Mouse (Mus musculus): ENCODE data around the gene St6gal1. TPM values are rescaled to one million over a fixed set of nuclear protein-coding genes. Genes with fewer than 3 reads are reported as not detected.

Gene St6gal1
- polyA plus RNA-seq, 1 experiment, result not detected

GRCm38 (mm10) chr16:23227851-23228250 is 3.3 kb downstream of the St6gal1 start:
- Histone ChIP-seq H3K4me3 (replicated peaks) (no peak overlapping the region), H3K4me1 (ENCODE audit: control insufficient read depth) (no peaks in the 10 kb centered on the region), H3K27me3 (ENCODE audit: control insufficient read depth) (peaks cover 49% of the 10 kb centered on the region), H3K36me3 (ENCODE audit: control insufficient read depth) (no peaks in the 10 kb centered on the region), H3K9me3 (ENCODE audit: control insufficient read depth, low read length) (no peaks in the 10 kb centered on the region)
- no peak for TF ChIP-seq GATA1 (IDR thresholded peaks at IDR 0.05; ENCODE audit: low read length)
- no peak for TF ChIP-seq TAL1 (IDR thresholded peaks at IDR 0.05; ENCODE audit: low read length)

GRCm38 (mm10) chr16:23228486-23228885 is 3.9 kb downstream of the St6gal1 start:
- no peaks in the 10 kb centered on the region for H3K36me3 ChIP-seq (ENCODE audit: control insufficient read depth)
- no peak overlapping the region for H3K4me3 ChIP-seq (replicated peaks)
- peaks cover 43% of the 10 kb centered on the region for H3K27me3 ChIP-seq (ENCODE audit: control insufficient read depth)
- H3K4me1 ChIP-seq (ENCODE audit: control insufficient read depth), result no peaks in the 10 kb centered on the region
- TF ChIP-seq TAL1 (IDR thresholded peaks at IDR 0.05; ENCODE audit: low read length) (no peak), GATA1 (IDR thresholded peaks at IDR 0.05; ENCODE audit: low read length) (no peak)
- H3K9me3 ChIP-seq (ENCODE audit: control insufficient read depth, low read length), result no peaks in the 10 kb centered on the region

GRCm38 (mm10) chr16:23229945-23230344 is 5.4 kb downstream of the St6gal1 start:
- no peak for TF ChIP-seq GATA1 (IDR thresholded peaks at IDR 0.05; ENCODE audit: low read length)
- TF ChIP-seq TAL1 (IDR thresholded peaks at IDR 0.05; ENCODE audit: low read length), result no peak
- peaks cover 29% of the 10 kb centered on the region for H3K27me3 ChIP-seq (ENCODE audit: control insufficient read depth)

GRCm38 (mm10) chr16:23231168-23231567 is 6.6 kb downstream of the St6gal1 start:
- Histone ChIP-seq H3K4me1 (ENCODE audit: control insufficient read depth) (no peaks in the 10 kb centered on the region), H3K4me3 (replicated peaks) (no peak overlapping the region), H3K36me3 (ENCODE audit: control insufficient read depth) (no peaks in the 10 kb centered on the region), H3K9me3 (ENCODE audit: control insufficient read depth, low read length) (no peaks in the 10 kb centered on the region), H3K27me3 (ENCODE audit: control insufficient read depth) (peaks cover 17% of the 10 kb centered on the region)
- TF ChIP-seq GATA1 (IDR thresholded peaks at IDR 0.05; ENCODE audit: low read length) (no peak), TAL1 (IDR thresholded peaks at IDR 0.05; ENCODE audit: low read length) (no peak)

More at GRCm38 (mm10) chr16:23229945-23230344, 5.4 kb downstream of the St6gal1 start:
- H3K4me1 ChIP-seq (ENCODE audit: control insufficient read depth), result no peaks in the 10 kb centered on the region
- no peaks in the 10 kb centered on the region for H3K9me3 ChIP-seq (ENCODE audit: control insufficient read depth, low read length)
- no peaks in the 10 kb centered on the region for H3K36me3 ChIP-seq (ENCODE audit: control insufficient read depth)
- no peak overlapping the region for H3K4me3 ChIP-seq (replicated peaks)

- H3K27me3 ChIP-seq (ENCODE audit: control insufficient read depth), result peaks cover 6% of the 10 kb centered on the region
- no peak for TF ChIP-seq TAL1 (IDR thresholded peaks at IDR 0.05; ENCODE audit: low read length)
- no peak for TF ChIP-seq GATA1 (IDR thresholded peaks at IDR 0.05; ENCODE audit: low read length)
- H3K36me3 ChIP-seq (ENCODE audit: control insufficient read depth), result no peaks in the 10 kb centered on the region
- H3K4me1 ChIP-seq (ENCODE audit: control insufficient read depth), result no peaks in the 10 kb centered on the region
- H3K4me3 ChIP-seq (replicated peaks), result no peak overlapping the region
- no peaks in the 10 kb centered on the region for H3K9me3 ChIP-seq (ENCODE audit: control insufficient read depth, low read length)
Measured at GRCm38 (mm10) chr16:23232691-23233090, 8.2 kb downstream of the St6gal1 start.

GRCm38 (mm10) chr16:23233496-23233895 is 9.0 kb downstream of the St6gal1 start:
- peaks cover under 1% of the 10 kb centered on the region for H3K27me3 ChIP-seq (ENCODE audit: control insufficient read depth)

GRCm38 (mm10) chr16:23234557-23234956 is 10.0 kb downstream of the St6gal1 start:
- Histone ChIP-seq H3K36me3 (ENCODE audit: control insufficient read depth) (no peaks in the 10 kb centered on the region), H3K4me1 (ENCODE audit: control insufficient read depth) (no peaks in the 10 kb centered on the region), H3K9me3 (ENCODE audit: control insufficient read depth, low read length) (no peaks in the 10 kb centered on the region), H3K27me3 (ENCODE audit: control insufficient read depth) (no peaks in the 10 kb centered on the region), H3K4me3 (replicated peaks) (no peak overlapping the region)
- TF ChIP-seq GATA1 (IDR thresholded peaks at IDR 0.05; ENCODE audit: low read length) (no peak), TAL1 (IDR thresholded peaks at IDR 0.05; ENCODE audit: low read length) (no peak)

More at GRCm38 (mm10) chr16:23233496-23233895, 9.0 kb downstream of the St6gal1 start:
- Histone ChIP-seq H3K9me3 (ENCODE audit: control insufficient read depth, low read length) (no peaks in the 10 kb centered on the region), H3K36me3 (ENCODE audit: control insufficient read depth) (no peaks in the 10 kb centered on the region), H3K4me3 (replicated peaks) (no peak overlapping the region), H3K4me1 (ENCODE audit: control insufficient read depth) (no peaks in the 10 kb centered on the region)
- TF ChIP-seq GATA1 (IDR thresholded peaks at IDR 0.05; ENCODE audit: low read length), result no peak
- TF ChIP-seq TAL1 (IDR thresholded peaks at IDR 0.05; ENCODE audit: low read length), result no peak

GRCm38 (mm10) chr16:23235173-23235694 is 10.7 kb downstream of the St6gal1 start:
- Histone ChIP-seq H3K4me1 (ENCODE audit: control insufficient read depth) (no peaks in the 10 kb centered on the region), H3K27me3 (ENCODE audit: control insufficient read depth) (no peaks in the 10 kb centered on the region), H3K36me3 (ENCODE audit: control insufficient read depth) (no peaks in the 10 kb centered on the region), H3K9me3 (ENCODE audit: control insufficient read depth, low read length) (no peaks in the 10 kb centered on the region), H3K4me3 (replicated peaks) (no peak overlapping the region)
- TF ChIP-seq GATA1 (IDR thresholded peaks at IDR 0.05; ENCODE audit: low read length), result no peak

- no peak for TF ChIP-seq TAL1 (IDR thresholded peaks at IDR 0.05; ENCODE audit: low read length)
- TF ChIP-seq GATA1 (IDR thresholded peaks at IDR 0.05; ENCODE audit: low read length), result no peak
- Histone ChIP-seq H3K4me1 (ENCODE audit: control insufficient read depth) (no peaks in the 10 kb centered on the region), H3K36me3 (ENCODE audit: control insufficient read depth) (no peaks in the 10 kb centered on the region), H3K27me3 (ENCODE audit: control insufficient read depth) (no peaks in the 10 kb centered on the region), H3K9me3 (ENCODE audit: control insufficient read depth, low read length) (no peaks in the 10 kb centered on the region), H3K4me3 (replicated peaks) (no peak overlapping the region)
Measured at GRCm38 (mm10) chr16:23239583-23239982, 15.0 kb downstream of the St6gal1 start.

All from erythroblast, embryonic 14.5 days (primary cell).